Mouse (Mus musculus) C2C12 (cell line): ENCODE measurements around the gene Gng7. TPM values are rescaled to one million over a fixed set of nuclear protein-coding genes. Genes with fewer than 3 reads are reported as not detected.

Experiments
- H3K27me3 ChIP-seq: one replicate; pipeline ENCODE4 v1.6.1; 2011; ENCODE audit not compliant: control insufficient read depth, insufficient read depth, insufficient read length
- H3K36me3 ChIP-seq: one replicate; pipeline ENCODE4 v1.6.1; 2011; ENCODE audit not compliant: control insufficient read depth, insufficient read depth
- H3K4me3 ChIP-seq: one replicate; pipeline ENCODE4 v1.5.1; 2011; ENCODE audit warnings: mild to moderate bottlenecking, control low read depth; ENCODE audit not compliant: poor library complexity, insufficient read depth, severe bottlenecking
- H3K79me2 ChIP-seq: one replicate; pipeline ENCODE4 v1.6.1; 2011; ENCODE audit not compliant: control insufficient read depth, insufficient read depth
- H3K79me3 ChIP-seq: one replicate; pipeline ENCODE4 v1.6.1; 2011; ENCODE audit warnings: low read depth, control low read depth
- H3ac ChIP-seq: one replicate; pipeline ENCODE3; 2011; ENCODE audit warnings: low read depth; ENCODE audit not compliant: control insufficient read depth, insufficient read length
- CEBPB ChIP-seq: IDR thresholded peaks from one replicate; pipeline ENCODE4 v1.6.1; 2011; ENCODE audit warnings: low read depth, mild to moderate bottlenecking, control low read depth, moderate library complexity
- CTCF ChIP-seq: IDR thresholded peaks from one replicate; pipeline ENCODE4 v1.5.1; 2011; ENCODE audit not compliant: control insufficient read depth, insufficient read depth, insufficient read length
- FOSL1 ChIP-seq: IDR thresholded peaks from one replicate; pipeline ENCODE4 v1.8.0; 2011; ENCODE audit warnings: mild to moderate bottlenecking, low read length; ENCODE audit not compliant: poor library complexity, insufficient read depth, severe bottlenecking
- MAX ChIP-seq: IDR thresholded peaks from one replicate; pipeline ENCODE4 v1.6.1; 2011; ENCODE audit warnings: mild to moderate bottlenecking, control low read depth
- MYOD1 ChIP-seq: IDR thresholded peaks from one replicate; pipeline ENCODE4 v1.6.1; 2011; ENCODE audit warnings: low read depth; ENCODE audit not compliant: control insufficient read depth, insufficient read length
- MYOG ChIP-seq: IDR thresholded peaks from one replicate; pipeline ENCODE4 v1.6.1; 2011; ENCODE audit not compliant: control insufficient read depth, insufficient read length; ENCODE audit errors: extremely low read depth
- USF1 ChIP-seq: IDR thresholded peaks from one replicate; pipeline ENCODE4 v1.6.1; 2011; ENCODE audit warnings: low read depth, mild to moderate bottlenecking, control low read depth, moderate library complexity
- polyA plus RNA-seq: library from polyadenylated mRNA; unstranded; fragments of >200 nt; fragmentation: generic; extraction: Trizol; gene quantifications from one replicate; pipeline ENCODE4 v1.2.1, GENCODE M21; 2012; ENCODE audit warnings: missing spikeins

The Gng7 gene
- polyA plus RNA-seq, 1 experiment, result 0.25 TPM

DNA sequence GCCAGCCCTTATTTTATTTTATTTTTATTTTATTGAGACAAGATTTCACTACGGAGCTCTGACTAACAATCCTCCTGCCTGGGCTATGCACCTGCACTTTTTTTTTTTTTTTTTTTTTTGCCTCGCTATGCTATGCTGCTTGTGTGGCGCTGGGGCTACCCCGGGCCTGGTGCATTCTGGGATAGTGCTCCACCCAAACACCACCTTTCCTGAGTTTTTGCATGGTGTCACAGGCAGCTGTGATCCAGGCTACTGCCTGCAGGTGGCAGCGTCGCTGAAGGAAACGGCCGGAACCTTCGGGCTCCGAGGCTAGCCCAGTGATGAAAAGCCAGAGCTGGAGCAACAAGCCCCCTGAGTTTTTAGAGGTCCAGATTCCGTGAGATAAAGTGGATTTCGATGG is 16.0 kb downstream of the Gng7 start:
- Histone ChIP-seq H3K79me3 (no peaks in the 10 kb centered on the region), H3K79me2 (no peaks in the 10 kb centered on the region), H3ac (no peak overlapping the region), H3K4me3 (no peak overlapping the region), H3K36me3 (no peaks in the 10 kb centered on the region), H3K27me3 (peaks cover 19% of the 10 kb centered on the region)
- TF ChIP-seq MYOD1 (no peak), MAX (peak; percentile 47), USF1 (no peak), CEBPB (no peak), MYOG (no peak), FOSL1 (no peak), CTCF (peak; percentile 71)

DNA sequence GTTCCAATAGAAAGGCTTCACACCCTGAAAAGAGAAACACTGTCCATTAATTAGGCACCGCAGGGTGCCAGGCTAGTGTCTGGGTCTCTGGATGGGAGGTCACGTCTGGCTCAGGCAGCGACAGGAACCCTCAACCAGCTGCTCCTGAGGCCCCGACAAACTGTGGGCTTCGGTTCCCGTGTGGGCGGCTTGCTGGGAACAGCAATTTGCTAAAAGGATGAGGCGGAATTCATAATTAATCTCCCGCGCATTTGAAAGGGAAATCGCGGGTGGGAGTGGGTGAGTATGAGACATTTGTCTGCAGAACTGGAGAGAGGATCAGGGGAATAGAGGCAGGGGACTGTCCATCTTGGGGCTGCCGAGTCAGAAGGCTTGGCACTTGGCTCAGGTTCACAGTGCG is 16.7 kb downstream of the Gng7 start:
- Histone ChIP-seq H3K4me3 (no peak overlapping the region), H3ac (no peak overlapping the region), H3K27me3 (peaks cover 19% of the 10 kb centered on the region), H3K79me2 (no peaks in the 10 kb centered on the region), H3K79me3 (no peaks in the 10 kb centered on the region), H3K36me3 (no peaks in the 10 kb centered on the region)
- TF ChIP-seq MAX, result no peak

DNA sequence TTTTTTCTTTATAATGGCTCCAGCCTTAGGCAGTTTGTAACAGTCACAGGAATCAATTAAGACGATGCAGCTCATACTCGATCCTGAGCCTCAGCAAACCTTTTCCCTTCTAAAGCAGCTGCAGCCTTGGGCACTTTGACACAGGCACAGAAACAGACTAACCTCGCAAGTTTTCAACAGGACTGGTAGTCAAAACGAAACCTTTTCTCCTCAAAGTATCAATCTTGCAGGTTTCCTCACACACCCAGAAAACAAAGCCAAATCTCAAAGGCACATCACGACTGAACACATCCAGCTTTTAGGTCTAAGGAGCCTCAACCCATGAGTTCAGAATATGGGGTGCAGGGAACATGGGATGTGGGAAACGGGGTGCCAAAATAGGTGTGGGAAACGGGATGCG is 17.4 kb downstream of the Gng7 start:
- Histone ChIP-seq H3K79me3 (no peaks in the 10 kb centered on the region), H3ac (no peak overlapping the region), H3K36me3 (no peaks in the 10 kb centered on the region), H3K79me2 (no peaks in the 10 kb centered on the region), H3K4me3 (no peak overlapping the region), H3K27me3 (peaks cover 16% of the 10 kb centered on the region)
- TF ChIP-seq CEBPB, result no peak
- TF ChIP-seq MYOD1, result no peak
- TF ChIP-seq MYOG, result no peak
- TF ChIP-seq USF1, result no peak
- TF ChIP-seq FOSL1, result no peak
- no peak for TF ChIP-seq MAX
- TF ChIP-seq CTCF, result no peak

DNA sequence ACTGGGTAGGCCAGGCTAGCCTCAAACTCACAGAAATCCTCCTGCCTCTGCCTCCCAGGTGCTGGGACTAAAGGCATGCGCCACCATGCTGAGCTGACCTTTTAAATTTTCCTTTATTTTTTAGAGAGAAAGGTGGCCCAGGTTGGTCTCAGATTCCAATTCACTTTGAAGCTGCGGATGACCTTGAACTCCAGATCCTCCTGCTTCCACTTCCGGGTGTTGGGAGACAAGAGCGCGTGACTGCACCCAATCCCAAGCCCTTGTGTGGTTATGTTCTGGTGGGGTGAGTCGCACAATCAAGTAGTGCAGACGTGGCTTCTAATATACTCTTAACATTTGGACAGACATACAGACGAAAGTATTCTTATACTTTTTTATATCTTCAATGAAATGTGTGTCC is 18.2 kb downstream of the Gng7 start:
- Histone ChIP-seq H3K27me3 (peaks cover 8% of the 10 kb centered on the region), H3ac (no peak overlapping the region), H3K4me3 (no peak overlapping the region), H3K79me3 (no peaks in the 10 kb centered on the region), H3K36me3 (no peaks in the 10 kb centered on the region), H3K79me2 (no peaks in the 10 kb centered on the region)
- TF ChIP-seq MYOD1 (no peak), MAX (no peak), CEBPB (no peak), MYOG (no peak)

DNA sequence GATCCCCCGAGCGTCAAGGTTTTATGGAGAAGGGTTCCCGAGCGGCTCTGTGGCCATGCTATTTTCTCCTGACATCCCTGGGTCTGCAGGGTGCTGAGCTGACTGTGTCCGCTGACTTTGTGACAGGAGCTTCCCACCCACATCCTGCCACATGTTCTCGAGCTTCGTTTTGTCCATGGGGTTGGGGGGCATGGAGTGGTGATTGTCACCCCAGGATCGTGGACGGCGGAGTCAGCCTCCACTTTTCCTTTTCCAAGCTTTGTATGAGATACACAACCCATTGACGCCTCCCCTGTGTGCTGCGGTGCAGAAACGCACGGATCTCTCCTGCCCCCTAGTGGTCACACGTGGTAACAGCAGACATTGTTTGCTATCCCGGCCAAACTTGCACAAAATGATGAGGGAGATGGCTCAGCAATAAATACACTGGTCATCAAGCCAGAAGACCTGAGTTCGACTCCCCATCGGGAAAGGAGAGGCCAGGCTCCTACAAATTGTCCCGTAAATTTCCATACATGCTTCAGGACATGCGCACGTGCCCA is 19.6 kb downstream of the Gng7 start:
- Histone ChIP-seq H3K27me3 (no peaks in the 10 kb centered on the region), H3K36me3 (no peaks in the 10 kb centered on the region), H3K79me3 (no peaks in the 10 kb centered on the region), H3K79me2 (no peaks in the 10 kb centered on the region), H3ac (peak overlapping the region; percentile 47), H3K4me3 (no peak overlapping the region)
- TF ChIP-seq MYOG (no peak), USF1 (no peak), CTCF (peak; percentile 90), MAX (peak; percentile 88), CEBPB (no peak), FOSL1 (no peak), MYOD1 (no peak)

DNA sequence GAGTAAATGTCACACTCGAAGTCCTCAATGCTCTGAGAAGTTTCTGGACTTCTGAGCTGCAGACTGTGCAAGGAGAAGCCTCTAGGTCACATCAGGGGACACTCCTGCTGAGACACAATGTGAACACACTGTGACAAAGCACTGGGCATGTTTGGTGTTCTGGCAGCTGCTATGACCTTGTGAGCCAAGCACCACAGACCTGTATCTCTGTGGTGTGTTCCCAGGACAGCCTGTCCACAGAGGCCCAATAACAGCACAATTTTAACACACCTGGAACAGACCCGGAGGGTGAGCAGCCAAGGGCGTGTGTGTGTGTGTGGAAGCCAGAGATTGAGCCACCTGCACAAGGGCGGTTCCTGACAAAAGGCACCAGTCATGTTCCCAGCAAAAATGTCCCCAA is 20.1 kb downstream of the Gng7 start:
- H3ac ChIP-seq, result no peak overlapping the region
- no peak overlapping the region for H3K4me3 ChIP-seq
- no peak for TF ChIP-seq MYOD1
- no peak for TF ChIP-seq USF1
- no peak for TF ChIP-seq MAX
- TF ChIP-seq FOSL1, result no peak
- no peak for TF ChIP-seq CTCF
- TF ChIP-seq CEBPB, result no peak
- no peak for TF ChIP-seq MYOG

More for the DNA sequence above, 20.1 kb downstream of the Gng7 start:
- H3K79me3 ChIP-seq, result no peaks in the 10 kb centered on the region
- no peaks in the 10 kb centered on the region for H3K36me3 ChIP-seq
- H3K27me3 ChIP-seq, result no peaks in the 10 kb centered on the region
- no peaks in the 10 kb centered on the region for H3K79me2 ChIP-seq
